Mouse (Mus musculus) C2C12 (cell line): Measurements from ENCODE around the gene Abcc5.

Experiments
- CEBPB ChIP-seq: IDR thresholded peaks from one replicate; pipeline ENCODE4 v1.6.1; 2011; ENCODE audit warnings: low read depth, mild to moderate bottlenecking, control low read depth, moderate library complexity
- CTCF ChIP-seq: IDR thresholded peaks from one replicate; pipeline ENCODE4 v1.5.1; 2011; ENCODE audit not compliant: control insufficient read depth, insufficient read depth, insufficient read length
- MAX ChIP-seq: IDR thresholded peaks from one replicate; pipeline ENCODE4 v1.6.1; 2011; ENCODE audit warnings: mild to moderate bottlenecking, control low read depth
- MYOD1 ChIP-seq: IDR thresholded peaks from one replicate; pipeline ENCODE4 v1.6.1; 2011; ENCODE audit warnings: low read depth; ENCODE audit not compliant: control insufficient read depth, insufficient read length
- USF1 ChIP-seq: IDR thresholded peaks from one replicate; pipeline ENCODE4 v1.6.1; 2011; ENCODE audit warnings: low read depth, mild to moderate bottlenecking, control low read depth, moderate library complexity

DNA sequence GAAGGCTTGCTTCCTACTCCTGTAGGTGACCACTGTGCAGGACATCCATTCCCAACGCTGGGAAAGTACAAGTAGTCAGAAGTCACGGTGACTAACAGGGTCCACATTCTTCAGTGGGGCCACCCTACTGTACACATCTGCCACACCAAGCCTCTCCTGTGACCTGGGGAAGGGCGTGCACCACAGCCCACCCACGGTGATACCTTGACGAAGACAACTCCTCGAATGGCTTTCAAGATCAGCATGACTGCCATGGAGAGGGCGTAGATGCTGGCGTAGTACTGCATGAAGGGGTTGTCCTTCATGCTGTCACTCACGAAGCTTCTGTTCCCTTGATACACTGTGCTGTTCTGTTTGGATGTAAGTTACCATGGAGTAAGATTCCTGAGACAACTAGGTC lies 58.0 kb downstream of the Abcc5 start:
- no peak for TF ChIP-seq CEBPB
- no peak for TF ChIP-seq CTCF
- no peak for TF ChIP-seq MYOD1
- no peak for TF ChIP-seq MAX
- no peak for TF ChIP-seq USF1
